Mouse (Mus musculus): ENCODE results near the gene Olfr1454.

Gene Olfr1454

DNA sequence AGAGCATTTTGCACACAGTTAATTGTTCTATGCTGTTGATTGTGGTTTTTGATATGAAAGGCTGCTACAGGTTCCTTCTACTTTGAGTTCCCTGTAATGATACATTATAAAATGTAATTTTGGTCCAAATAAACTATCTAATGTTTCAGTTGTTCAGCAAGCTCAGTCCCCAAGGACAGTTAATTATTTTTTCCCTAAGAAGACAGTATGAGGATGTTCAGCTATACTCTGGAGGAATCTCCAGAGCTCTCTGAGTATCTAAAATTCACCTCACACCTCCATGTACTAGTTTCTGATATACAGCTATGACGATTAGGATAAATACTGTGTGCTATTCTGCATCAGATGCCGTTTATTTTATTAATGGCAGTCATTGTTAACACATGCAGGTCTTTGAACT lies at the start of gene Olfr1454:
Gene Olfr1454 (plus strand): TSS at position 301 of the 400 bp plus-strand sequence.
- no peak for DNase-seq

DNA sequence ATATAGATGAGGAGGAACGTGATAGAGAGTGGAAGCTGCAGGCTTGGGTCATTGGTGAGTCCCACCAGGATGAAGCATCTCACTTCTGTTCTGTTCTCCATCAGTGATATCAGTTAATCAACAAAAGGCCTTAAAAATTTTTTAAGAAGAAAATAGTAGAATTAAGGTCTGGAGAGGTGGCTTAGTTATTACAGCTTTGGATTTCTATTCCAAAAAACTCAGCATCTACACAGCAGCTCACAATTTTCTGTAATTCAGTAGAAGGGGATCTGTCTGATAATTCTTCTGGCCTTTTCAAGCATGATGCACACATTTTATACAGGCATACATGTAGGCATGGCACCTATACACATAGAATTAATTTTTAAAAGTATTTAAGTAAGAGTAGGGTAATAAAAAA lies 32.2 kb upstream of the Olfr1454 start, which contains the start of gene Olfr1453:
Gene Olfr1453 (minus strand): TSS at position 101 of the 400 bp plus-strand sequence.
- no peak for DNase-seq

DNA sequence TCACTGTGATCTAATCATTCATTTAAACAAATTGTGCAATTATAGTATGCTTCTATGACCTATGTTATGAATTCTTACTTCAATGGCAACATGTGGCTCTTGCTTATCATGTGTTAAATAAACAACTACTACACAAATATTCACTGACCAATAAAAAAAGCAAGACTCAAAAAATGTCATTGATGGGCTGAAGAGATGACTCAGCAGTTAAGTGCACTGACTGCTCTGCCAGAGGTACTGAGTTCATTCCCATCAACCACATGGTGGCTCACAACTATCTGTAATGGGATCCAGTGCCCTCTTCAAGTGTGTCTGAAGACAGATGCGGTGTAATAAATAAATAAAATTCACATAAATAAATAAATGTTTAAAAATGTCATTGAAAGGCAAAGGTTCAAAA lies 33.5 kb downstream of the Olfr1454 start:
- no peak for DNase-seq

DNA sequence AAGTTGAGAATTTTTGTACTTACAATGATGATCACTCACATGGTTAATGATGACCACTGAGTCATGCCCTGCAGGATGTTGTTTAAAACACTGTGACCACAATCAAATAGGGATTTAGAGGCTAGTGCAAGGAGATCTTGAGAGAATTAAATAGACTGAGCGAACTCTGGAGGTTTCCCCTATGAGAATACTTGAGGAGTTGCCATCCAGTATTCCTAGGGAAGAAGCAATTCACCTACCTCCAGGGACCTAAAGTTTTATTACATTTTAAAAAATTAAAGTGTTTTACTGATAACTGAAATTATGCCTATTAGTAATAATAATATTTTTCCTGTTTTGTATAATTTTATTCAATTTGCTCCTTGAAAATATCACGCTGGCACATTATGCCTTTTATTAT lies 37.4 kb downstream of the Olfr1454 start, which contains the start of gene Olfr1457:
Gene Olfr1457 (minus strand): TSS at position 101 of the 400 bp plus-strand sequence.
- DNase-seq = no peak

GRCm38 (mm10) chr19:13106675-13107074 lies 46.3 kb downstream of the Olfr1454 start, which contains the start of gene Olfr1458:
TSS of gene Olfr1458 (minus strand) at chr19:13106775.
- DNase-seq = no peak

Data from thymus, postnatal 4 days (tissue).